Mouse (Mus musculus) small intestine, adult 10 weeks (tissue): Measurements from ENCODE around the gene 1810037I17Rik. TPM values are rescaled to one million over a fixed set of nuclear protein-coding genes. Genes with fewer than 3 reads are reported as not detected.

Experiments used
- polyA plus RNA-seq: library from polyadenylated mRNA; stranded (reverse); fragments of 350-450 nt; fragmentation: Illumina TruSeq; extraction: RNeasy Lipid Tissue Mini Kit (QIAGEN cat#74804); gene quantifications from one replicate; pipeline ENCODE4 v1.2.3, GENCODE M21; 2014; ENCODE audit warnings: low replicate concordance

The 1810037I17Rik gene
- 52.1 TPM for polyA plus RNA-seq

DNA sequence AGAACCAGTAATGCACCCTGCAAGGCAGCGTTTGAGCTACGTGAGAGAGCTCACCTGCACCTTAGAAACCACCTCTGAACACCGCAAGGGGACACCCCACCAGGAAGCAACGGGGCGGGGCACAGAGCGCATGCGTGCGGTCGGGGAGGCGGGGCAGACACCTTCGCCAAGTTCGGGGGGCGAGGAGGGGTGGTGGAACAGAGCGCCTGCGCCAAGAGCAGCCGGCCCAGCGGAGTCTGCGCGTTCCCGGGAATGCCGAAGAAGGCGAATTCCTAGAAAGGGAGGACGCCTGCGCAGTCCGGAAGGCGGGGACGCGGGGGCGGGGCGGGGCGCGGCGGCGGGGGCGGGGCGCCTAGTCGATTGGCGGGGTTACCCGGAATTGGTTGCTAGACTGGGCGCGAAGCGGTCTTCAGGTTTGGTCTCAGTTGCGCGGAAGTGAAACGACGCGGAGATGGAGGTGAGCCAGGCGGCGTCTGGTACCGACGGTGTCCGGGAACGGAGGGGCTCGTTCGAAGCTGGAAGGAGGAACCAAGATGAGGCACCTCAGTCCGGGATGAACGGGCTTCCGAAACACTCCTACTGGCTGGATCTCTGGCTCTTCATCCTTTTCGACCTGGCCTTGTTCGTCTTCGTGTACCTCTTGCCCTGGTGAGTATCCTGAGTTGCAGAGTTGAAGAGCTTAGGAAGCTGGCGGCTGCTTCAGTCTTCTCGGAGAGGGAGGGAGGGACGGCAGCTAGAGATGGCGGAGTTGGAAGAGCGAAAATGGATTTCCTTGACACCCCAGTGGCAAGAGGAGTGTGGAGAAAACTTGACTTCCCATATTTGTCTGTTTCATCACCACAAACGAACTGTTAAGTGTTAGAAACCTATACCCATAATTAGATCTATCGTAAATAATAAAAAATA is at the start of gene 1810037I17Rik:
1810037I17Rik (plus strand) TSS at position 195 of the 906 bp plus-strand sequence.

DNA sequence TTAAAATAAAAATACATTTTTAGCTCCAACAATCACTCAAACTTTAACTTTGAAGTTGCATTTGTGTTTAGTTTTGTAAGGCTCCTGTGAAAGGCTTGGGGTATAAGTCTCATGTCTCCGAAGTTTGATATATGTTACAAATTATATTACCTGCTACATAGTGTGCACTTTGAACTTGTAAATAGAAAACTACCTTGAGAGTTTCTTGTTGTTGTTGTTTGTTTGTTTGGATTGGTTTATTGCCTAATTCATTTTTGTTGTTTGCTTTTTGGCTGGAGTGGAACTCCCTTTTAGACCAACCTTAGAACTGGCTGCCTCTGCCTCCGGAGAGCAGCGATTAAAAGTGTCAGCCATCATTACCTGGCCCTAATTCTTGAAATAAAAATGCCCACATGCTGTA is 29.2 kb upstream of the 1810037I17Rik start, which contains the start of gene Fabp2:
Fabp2 (plus strand) TSS at position 301 of the 400 bp plus-strand sequence.

GRCm38 (mm10) chr3:122919260-122919659 is 4.7 kb upstream of the 1810037I17Rik start, which contains the start of gene Gm10959:
Gm10959 (minus strand) TSS chr3:122919360.

Other genes with a start within 250 kb of the 1810037I17Rik start
- gene Pde5a, start 195.3 kb upstream of the 1810037I17Rik start, polyA plus RNA-seq, result 72.8 TPM
- gene Fabp2, start 29.1 kb upstream of the 1810037I17Rik start, polyA plus RNA-seq, result 11,694 TPM
- gene Gm10959, start 4.8 kb upstream of the 1810037I17Rik start, polyA plus RNA-seq, result not detected
- 20.2 TPM for gene Usp53, start 60.3 kb downstream of the 1810037I17Rik start, polyA plus RNA-seq
- gene Myoz2, start 110.8 kb downstream of the 1810037I17Rik start, polyA plus RNA-seq, result not detected